Mouse (Mus musculus) leukemia stem cell, adult 10-12 weeks (primary cell): ENCODE data around the gene Krtap1-4. TPM values are rescaled to one million over a fixed set of nuclear protein-coding genes. Genes with fewer than 3 reads are reported as not detected.

Source experiments
- polyA plus RNA-seq: library from polyadenylated mRNA; stranded (reverse); fragments of >175 nt; gene quantifications from 2 replicates; pipeline ENCODE4 v1.2.3, GENCODE M21; 2012; ENCODE audit warnings: low replicate concordance

The Krtap1-4 gene
- polyA plus RNA-seq = not detected in 2 replicates

GRCm38 (mm10) chr11:99583245-99583704 is at the start of gene Krtap1-4:
TSS of gene Krtap1-4 (minus strand) at chr11:99583654.

GRCm38 (mm10) chr11:99628138-99628537 is 44.7 kb upstream of the Krtap1-4 start, which contains the start of gene Krtap4-1:
TSS of gene Krtap4-1 (minus strand) at chr11:99628238.

GRCm38 (mm10) chr11:99620335-99620734 is 36.9 kb upstream of the Krtap1-4 start, which contains the start of gene Gm11562:
TSS of gene Gm11562 (minus strand) at chr11:99620435.

GRCm38 (mm10) chr11:99614796-99615363 is 31.4 kb upstream of the Krtap1-4 start, which contains the start of gene Krtap2-4:
TSS of gene Krtap2-4 (minus strand) at chr11:99614846.

GRCm38 (mm10) chr11:99610089-99610488 is 26.6 kb upstream of the Krtap1-4 start, which contains the start of gene Gm11937:
TSS of gene Gm11937 (minus strand) at chr11:99610189.

GRCm38 (mm10) chr11:99603208-99603607 is 19.8 kb upstream of the Krtap1-4 start, which contains the start of gene Gm11938:
TSS of gene Gm11938 (minus strand) at chr11:99603308.

GRCm38 (mm10) chr11:99597742-99598141 is 14.3 kb upstream of the Krtap1-4 start, which contains the start of gene Krtap9-3:
TSS of gene Krtap9-3 (minus strand) at chr11:99598105.

GRCm38 (mm10) chr11:99590981-99591380 is 7.5 kb upstream of the Krtap1-4 start, which contains the start of gene Krtap1-3:
TSS of gene Krtap1-3 (minus strand) at chr11:99591339.

GRCm38 (mm10) chr11:99580636-99581035 is 2.8 kb downstream of the Krtap1-4 start, which contains the start of gene Krtap1-5:
TSS of gene Krtap1-5 (minus strand) at chr11:99581016.

GRCm38 (mm10) chr11:99566530-99566929 is 16.9 kb downstream of the Krtap1-4 start, which contains the start of gene Krtap3-1:
TSS of gene Krtap3-1 (minus strand) at chr11:99566630.

GRCm38 (mm10) chr11:99559366-99559765 is 24.1 kb downstream of the Krtap1-4 start, which contains the start of gene Gm11939:
TSS of gene Gm11939 (minus strand) at chr11:99559466.

GRCm38 (mm10) chr11:99556753-99557152 is 26.7 kb downstream of the Krtap1-4 start, which contains the start of gene Krtap3-2:
TSS of gene Krtap3-2 (minus strand) at chr11:99556853.

GRCm38 (mm10) chr11:99550765-99551164 is 32.7 kb downstream of the Krtap1-4 start, which contains the start of gene Krtap3-3:
TSS of gene Krtap3-3 (minus strand) at chr11:99550865.

Other genes with a start within 250 kb of the Krtap1-4 start
- not detected in 2 replicates for gene Krt26, start 245.7 kb downstream of the Krtap1-4 start, polyA plus RNA-seq
- gene Krt27, start 232.6 kb downstream of the Krtap1-4 start, polyA plus RNA-seq = not detected in 2 replicates
- not detected in 2 replicates for gene Krt28, start 208.8 kb downstream of the Krtap1-4 start, polyA plus RNA-seq
- gene Krt10, start 194.3 kb downstream of the Krtap1-4 start, polyA plus RNA-seq = 1.0 and 5.4 TPM in 2 replicates
- gene Krt12, start 161.4 kb downstream of the Krtap1-4 start, polyA plus RNA-seq = not detected in 2 replicates
- not detected in 2 replicates for gene Krt20, start 145.5 kb downstream of the Krtap1-4 start, polyA plus RNA-seq
- gene Krt23, start 90.5 kb downstream of the Krtap1-4 start, polyA plus RNA-seq = not detected in 2 replicates
- gene Krt39, start 62.3 kb downstream of the Krtap1-4 start, polyA plus RNA-seq = not detected in 2 replicates
- not detected in 2 replicates for gene Krt40, start 40.5 kb downstream of the Krtap1-4 start, polyA plus RNA-seq
- not detected in 2 replicates for gene Krtap3-3, start 32.8 kb downstream of the Krtap1-4 start, polyA plus RNA-seq
- gene Krtap3-2, start 26.8 kb downstream of the Krtap1-4 start, polyA plus RNA-seq = not detected in 2 replicates
- gene Gm11939, start 24.2 kb downstream of the Krtap1-4 start, polyA plus RNA-seq = not detected in 2 replicates
- gene Krtap3-1, start 17.0 kb downstream of the Krtap1-4 start, polyA plus RNA-seq = not detected in 2 replicates
- not detected in 2 replicates for gene Krtap1-5, start 2.6 kb downstream of the Krtap1-4 start, polyA plus RNA-seq
- gene Krtap1-3, start 7.7 kb upstream of the Krtap1-4 start, polyA plus RNA-seq = not detected in 2 replicates
- gene Krtap9-3, start 14.5 kb upstream of the Krtap1-4 start, polyA plus RNA-seq = not detected in 2 replicates
- gene Gm11938, start 19.7 kb upstream of the Krtap1-4 start, polyA plus RNA-seq = not detected in 2 replicates
- gene Gm11937, start 26.5 kb upstream of the Krtap1-4 start, polyA plus RNA-seq = not detected in 2 replicates
- gene Krtap2-4, start 31.2 kb upstream of the Krtap1-4 start, polyA plus RNA-seq = not detected in 2 replicates
- gene Gm11562, start 36.8 kb upstream of the Krtap1-4 start, polyA plus RNA-seq = not detected in 2 replicates
- not detected in 2 replicates for gene Krtap4-1, start 44.6 kb upstream of the Krtap1-4 start, polyA plus RNA-seq
- not detected in 2 replicates for gene Krtap4-2, start 51.4 kb upstream of the Krtap1-4 start, polyA plus RNA-seq
- gene Krtap4-7, start 60.4 kb upstream of the Krtap1-4 start, polyA plus RNA-seq = not detected in 2 replicates
- not detected in 2 replicates for gene Gm11555, start 66.6 kb upstream of the Krtap1-4 start, polyA plus RNA-seq
- not detected in 2 replicates for gene Gm11563, start 75.3 kb upstream of the Krtap1-4 start, polyA plus RNA-seq
- gene Krtap4-6, start 82.3 kb upstream of the Krtap1-4 start, polyA plus RNA-seq = not detected in 2 replicates
- gene Gm14190, start 107.1 kb upstream of the Krtap1-4 start, polyA plus RNA-seq = not detected in 2 replicates
- not detected in 2 replicates for gene Gm14180, start 150.6 kb upstream of the Krtap1-4 start, polyA plus RNA-seq
- not detected in 2 replicates for gene Gm11595, start 189.3 kb upstream of the Krtap1-4 start, polyA plus RNA-seq
- gene Krtap4-8, start 197.1 kb upstream of the Krtap1-4 start, polyA plus RNA-seq = not detected in 2 replicates
- gene Krtap4-9, start 201.5 kb upstream of the Krtap1-4 start, polyA plus RNA-seq = not detected in 2 replicates
- not detected in 2 replicates for gene Gm11596, start 209.8 kb upstream of the Krtap1-4 start, polyA plus RNA-seq
- 0.86 TPM in 1 of 2 replicates, not detected in the other for gene Gm11569, start 215.3 kb upstream of the Krtap1-4 start, polyA plus RNA-seq
- gene Gm11554, start 220.8 kb upstream of the Krtap1-4 start, polyA plus RNA-seq = not detected in 2 replicates
- not detected in 2 replicates for gene Krtap4-13, start 226.2 kb upstream of the Krtap1-4 start, polyA plus RNA-seq
- not detected in 2 replicates for gene Gm11564, start 232.0 kb upstream of the Krtap1-4 start, polyA plus RNA-seq